ENCODE assay signal across 27 mouse cellular contexts in the genomic region with DNA sequence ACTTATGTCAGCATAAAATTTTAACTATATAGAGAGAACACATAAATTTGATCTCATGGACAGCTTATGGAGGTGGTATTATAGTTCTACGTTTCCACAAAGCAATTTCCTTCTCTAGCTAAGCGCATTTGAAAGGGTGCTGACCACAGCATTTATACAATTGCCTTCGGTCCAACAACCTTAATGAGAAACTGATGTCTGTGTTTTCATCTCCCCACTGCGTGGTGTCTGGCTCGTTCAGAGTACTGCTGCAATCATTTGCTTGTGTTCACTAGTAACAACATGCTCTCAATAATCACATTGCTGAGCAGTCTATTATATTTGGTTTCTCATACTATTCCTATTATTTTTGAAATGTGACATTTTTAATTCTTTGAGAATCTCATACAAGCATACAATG.
A peak's percentile ranks its signal among the peaks of the same experiment; 100 is the strongest.
DNase-seq lines count a peak whose midpoint lies in the region; ATAC-seq and TF ChIP-seq lines count a peak whose summit lies in the region.
"Had no signal": no experiment of that assay in that cellular context is flagged by ENCODE, and none has a peak within 500 bp of the region (broad histone marks: within the 10 kb centered on the region; RNA-seq: fewer than 3 reads in every experiment).

No protein-coding gene starts in this region.

- H3K27me3 ChIP-seq in midbrain, embryonic 15.5 days (replicated peaks), result no peaks in the 10 kb centered on the region
- H3K27me3 ChIP-seq in midbrain, embryonic 11.5 days (ENCODE audit: control insufficient read depth, insufficient read depth, low read length), result no peaks in the 10 kb centered on the region
- H3K27me3 ChIP-seq in embryonic facial prominence, embryonic 14.5 days (replicated peaks; ENCODE audit: control insufficient read depth, insufficient read depth, low read length), result no peaks in the 10 kb centered on the region
- H3K27me3 ChIP-seq in hindbrain, postnatal 0 days (ENCODE audit: insufficient read depth, low read length), result no peaks in the 10 kb centered on the region
- H3K27me3 ChIP-seq in neural tube, embryonic 15.5 days (replicated peaks), result no peaks in the 10 kb centered on the region
- H3K27me3 ChIP-seq: liver, embryonic 13.5 days had no signal

- no peak for DNase-seq in midbrain, embryonic 11.5 days (ENCODE audit: low spot score, missing footprints)
- peak; percentile 79 for DNase-seq in embryonic facial prominence, embryonic 14.5 days (ENCODE audit: low spot score)
- peak; percentile 23 for DNase-seq in hindbrain, postnatal 0 days (ENCODE audit: low spot score)
- no peak for DNase-seq in lung, postnatal 10 days
- no peak for DNase-seq in adrenal gland, postnatal 25 days
- DNase-seq: adrenal gland, postnatal 10 days; B cell, adult 2 months; cerebellum, adult 8-10 months; cerebellum, postnatal 36 days; embryo, embryonic 11 days; gastrocnemius, postnatal 25 days; heart, adult 18-20 months; heart, postnatal 36 days; kidney, adult 2 months; left cerebral cortex, postnatal 4 days; liver, embryonic 13.5 days; lung, embryonic 14.5 days; lung, postnatal 36 days; right cerebral cortex, adult 18-20 months; right cerebral cortex, postnatal 4 days; thymus, postnatal 25 days had no signal

- H3K4me2 ChIP-seq in midbrain, embryonic 15.5 days, result no peak overlapping the region
- no peak overlapping the region for H3K4me2 ChIP-seq in midbrain, embryonic 11.5 days
- no peak overlapping the region for H3K4me2 ChIP-seq in embryonic facial prominence, embryonic 14.5 days (ENCODE audit: low read depth, low read length)
- no peak overlapping the region for H3K4me2 ChIP-seq in hindbrain, postnatal 0 days (ENCODE audit: low read depth, low read length)
- H3K4me2 ChIP-seq in neural tube, embryonic 15.5 days, result no peak overlapping the region
- H3K4me2 ChIP-seq: liver, embryonic 13.5 days; lung, embryonic 14.5 days had no signal

- no peak overlapping the region for H3K27ac ChIP-seq in midbrain, embryonic 15.5 days
- no peak overlapping the region for H3K27ac ChIP-seq in midbrain, embryonic 11.5 days (ENCODE audit: low read depth, low read length)
- H3K27ac ChIP-seq in embryonic facial prominence, embryonic 14.5 days (replicated peaks; ENCODE audit: low read depth, low read length), result no peak overlapping the region
- H3K27ac ChIP-seq in hindbrain, postnatal 0 days, result no peak overlapping the region
- no peak overlapping the region for H3K27ac ChIP-seq in neural tube, embryonic 15.5 days (replicated peaks)
- H3K27ac ChIP-seq: forebrain, embryonic 10.5 days; kidney, postnatal 0 days; liver, embryonic 13.5 days had no signal

- TF ChIP-seq CTCF in hindbrain, postnatal 0 days (IDR thresholded peaks at IDR 0.05; ENCODE audit: low read depth), result no peak

- no peaks in the 10 kb centered on the region for H3K9me3 ChIP-seq in midbrain, embryonic 15.5 days
- no peaks in the 10 kb centered on the region for H3K9me3 ChIP-seq in midbrain, embryonic 11.5 days (ENCODE audit: control insufficient read depth, low read length)
- no peaks in the 10 kb centered on the region for H3K9me3 ChIP-seq in embryonic facial prominence, embryonic 14.5 days (ENCODE audit: control insufficient read depth, low read length)
- H3K9me3 ChIP-seq in hindbrain, postnatal 0 days (ENCODE audit: low read length), result no peaks in the 10 kb centered on the region
- no peaks in the 10 kb centered on the region for H3K9me3 ChIP-seq in neural tube, embryonic 15.5 days (replicated peaks)
- H3K9me3 ChIP-seq: forebrain, embryonic 10.5 days; liver, embryonic 13.5 days had no signal

- H3K36me3 ChIP-seq in midbrain, embryonic 15.5 days (replicated peaks), result no peaks in the 10 kb centered on the region
- H3K36me3 ChIP-seq in midbrain, embryonic 11.5 days (ENCODE audit: control insufficient read depth, insufficient read depth, low read length), result no peaks in the 10 kb centered on the region
- H3K36me3 ChIP-seq in embryonic facial prominence, embryonic 14.5 days (ENCODE audit: control insufficient read depth, insufficient read depth, low read length), result no peaks in the 10 kb centered on the region
- H3K36me3 ChIP-seq in hindbrain, postnatal 0 days (ENCODE audit: insufficient read depth, low read length), result no peaks in the 10 kb centered on the region
- no peaks in the 10 kb centered on the region for H3K36me3 ChIP-seq in neural tube, embryonic 15.5 days
- H3K36me3 ChIP-seq: forebrain, embryonic 10.5 days; liver, embryonic 13.5 days had no signal

- ATAC-seq in midbrain, embryonic 15.5 days (replicated peaks), result peak; percentile 48; the same call in 1 of the 2 replicates
- no peak for ATAC-seq in midbrain, embryonic 11.5 days (ENCODE audit: low FRiP score)
- ATAC-seq in embryonic facial prominence, embryonic 14.5 days (ENCODE audit: low read depth), result peak; percentile 41; the same call in 1 of the 2 replicates
- 0 out of 2 replicates have a peak, but pooled peaks have one; percentile 29 for ATAC-seq in hindbrain, postnatal 0 days
- ATAC-seq in neural tube, embryonic 15.5 days (ENCODE audit: low FRiP score), result peak; percentile 78; the same call in 1 of the 2 replicates
- ATAC-seq: activated CD4-positive, CD25-positive, alpha-beta regulatory T cell, adult 4 months; forebrain, embryonic 16.5 days had no signal

- 51% methylated on average over 5 of the region's 5 CpGs for WGBS in midbrain, embryonic 15.5 days
- WGBS in midbrain, embryonic 11.5 days, result 75% methylated on average over 5 of the region's 5 CpGs
- WGBS in embryonic facial prominence, embryonic 14.5 days, result 22% methylated on average over 5 of the region's 5 CpGs
- 60% methylated on average over 5 of the region's 5 CpGs for WGBS in hindbrain, postnatal 0 days
- WGBS in neural tube, embryonic 15.5 days, result 49% methylated on average over 5 of the region's 5 CpGs

- no peak overlapping the region for H3K4me3 ChIP-seq in midbrain, embryonic 15.5 days
- H3K4me3 ChIP-seq in midbrain, embryonic 11.5 days (ENCODE audit: low read depth, low read length), result no peak overlapping the region
- no peak overlapping the region for H3K4me3 ChIP-seq in embryonic facial prominence, embryonic 14.5 days (ENCODE audit: low read depth, low read length)
- no peak overlapping the region for H3K4me3 ChIP-seq in hindbrain, postnatal 0 days (ENCODE audit: low read length)
- no peak overlapping the region for H3K4me3 ChIP-seq in neural tube, embryonic 15.5 days (replicated peaks)
- H3K4me3 ChIP-seq: forebrain, embryonic 10.5 days; liver, embryonic 13.5 days had no signal

- no peak overlapping the region for H3K9ac ChIP-seq in midbrain, embryonic 15.5 days
- H3K9ac ChIP-seq in midbrain, embryonic 11.5 days (ENCODE audit: low read length), result no peak overlapping the region
- H3K9ac ChIP-seq in embryonic facial prominence, embryonic 14.5 days (ENCODE audit: low read depth, low read length), result no peak overlapping the region
- H3K9ac ChIP-seq in hindbrain, postnatal 0 days (replicated peaks; ENCODE audit: low read length), result no peak overlapping the region
- no peak overlapping the region for H3K9ac ChIP-seq in neural tube, embryonic 15.5 days (replicated peaks)
- H3K9ac ChIP-seq: liver, embryonic 13.5 days; lung, embryonic 14.5 days had no signal

- no peaks in the 10 kb centered on the region for H3K4me1 ChIP-seq in midbrain, embryonic 15.5 days
- no peaks in the 10 kb centered on the region for H3K4me1 ChIP-seq in midbrain, embryonic 11.5 days (ENCODE audit: control insufficient read depth, insufficient read depth, low read length)
- no peaks in the 10 kb centered on the region for H3K4me1 ChIP-seq in embryonic facial prominence, embryonic 14.5 days (ENCODE audit: control insufficient read depth, insufficient read depth, low read length)
- H3K4me1 ChIP-seq in hindbrain, postnatal 0 days (ENCODE audit: insufficient read depth, low read length), result no peaks in the 10 kb centered on the region
- no peaks in the 10 kb centered on the region for H3K4me1 ChIP-seq in neural tube, embryonic 15.5 days
- H3K4me1 ChIP-seq: forebrain, embryonic 10.5 days; liver, embryonic 13.5 days had no signal

Comparison
In these comparisons a context has a peak if more than half of its experiments do, and no peak if none do; other contexts are left out.
1. DNase-seq: peak in embryonic facial prominence, embryonic 14.5 days (single experiment) and hindbrain, postnatal 0 days (single experiment); none in midbrain, embryonic 11.5 days (single experiment), lung, postnatal 10 days (single experiment) and adrenal gland, postnatal 25 days (single experiment).